Mouse (Mus musculus) erythroblast, embryonic 14.5 days (primary cell): ENCODE results near the gene Pde11a.

Source experiments
- GATA1 ChIP-seq: IDR thresholded peaks from 2 replicates; pipeline ENCODE4 v1.6.1; 2012; ENCODE audit warnings: low read length, inconsistent platforms, mixed read lengths
- TAL1 ChIP-seq: IDR thresholded peaks from 3 replicates; pipeline ENCODE4 v1.6.1; 2012; ENCODE audit warnings: low read length, inconsistent platforms, mixed read lengths

- TF ChIP-seq GATA1: no peak
- no peak for TF ChIP-seq TAL1
Observed at GRCm38 (mm10) chr2:76386531-76386930, 48.0 kb upstream of the Pde11a start.
